Mouse (Mus musculus) embryonic fibroblast, embryonic 13.5 days (primary cell): ENCODE measurements at regions not wholly inside any gene's neighbourhood (a gene's known extent, or its start where the extent isn't known, plus 50 kb on each side); places are given as distances from the start of the nearest gene placed in this dataset.

Experiments
- CTCF ChIP-seq: IDR thresholded peaks from 2 replicates; pipeline ENCODE4 v1.5.1; 2011; ENCODE audit warnings: mild to moderate bottlenecking, control low read depth, low read length, moderate library complexity, borderline replicate concordance; ENCODE audit not compliant: insufficient read depth
- POLR2A ChIP-seq: IDR thresholded peaks from 2 replicates; pipeline ENCODE4 v1.6.1; 2011; ENCODE audit warnings: low read depth, mild to moderate bottlenecking, control low read depth, low read length, moderate library complexity

- TF ChIP-seq POLR2A (no peak), CTCF (no peak)
These were observed 51.8 kb upstream of the Hspb3 start for GRCm38 (mm10) chr13:113715231-113715630.
